Mouse (Mus musculus) stomach, postnatal 0 days (tissue): ENCODE results near the gene Klra17.

Source experiments
- CTCF ChIP-seq: IDR thresholded peaks from 2 replicates; pipeline ENCODE4 v1.5.1; 2016; ENCODE audit warnings: antibody characterized with exemption, low read depth, mild to moderate bottlenecking, moderate library complexity
- EP300 ChIP-seq: optimal IDR thresholded peaks from 2 replicates; pipeline ENCODE3; 2016; ENCODE audit warnings: antibody characterized with exemption

GRCm38 (mm10) chr6:129825559-129825958, 50.9 kb downstream of the Klra17 start:
- TF ChIP-seq EP300: no peak
- peak; percentile 12; the same call in 1 of the 2 replicates for TF ChIP-seq CTCF
